Mouse (Mus musculus): ENCODE results near the gene Eml6. TPM values are rescaled to one million over a fixed set of nuclear protein-coding genes. Genes with fewer than 3 reads are reported as not detected.
"Not testable (repeated sequence)": the region's sequence is repeated elsewhere in the genome, so short reads cannot be mapped to it uniquely, and the experiment has no call there.

The Eml6 gene
- total and polyA plus RNA-seq, 3 experiments, result under 0.01 to 0.22 TPM; not detected in 1

- no peaks in the 10 kb centered on the region for H3K36me3 ChIP-seq (replicated peaks)
- TF ChIP-seq GATA1 (IDR thresholded peaks at IDR 0.05; ENCODE audit: borderline replicate concordance, low read length), result no peak
- no peak for TF ChIP-seq CTCF (IDR thresholded peaks at IDR 0.05; ENCODE audit: low read depth, low read length)
- no peak for DNase-seq (ENCODE audit: low spot score)
- ATAC-seq (ENCODE audit: extremely low read depth, insufficient number of reproducible peaks, low FRiP score, poor library complexity, severe bottlenecking), result no peak
- H3K9me3 ChIP-seq (replicated peaks), result no peaks in the 10 kb centered on the region
- no peaks in the 10 kb centered on the region for H3K4me1 ChIP-seq (ENCODE audit: insufficient read depth, low read depth, low read length)
- no peaks in the 10 kb centered on the region for H3K27me3 ChIP-seq (ENCODE audit: insufficient read depth, low read length)
- H3K4me3 ChIP-seq (ENCODE audit: low read depth, low read length), result no peak overlapping the region
These were observed 198.1 kb downstream of the Eml6 start for GRCm38 (mm10) chr11:29827729-29828128.

GRCm38 (mm10) chr11:29826001-29826400 is 199.8 kb downstream of the Eml6 start:
- no peaks in the 10 kb centered on the region for H3K9me3 ChIP-seq (replicated peaks)
- TF ChIP-seq POLR2AphosphoS5 (IDR thresholded peaks at IDR 0.05; ENCODE audit: insufficient replicate concordance, low read depth, low read length), result no peak
- TF ChIP-seq CTCF (IDR thresholded peaks at IDR 0.05; ENCODE audit: low read depth, low read length), result no peak
- TF ChIP-seq GATA2 (IDR thresholded peaks at IDR 0.05; ENCODE audit: borderline replicate concordance, low read depth, low read length), result no peak
- TF ChIP-seq TAL1 (conservative IDR thresholded peaks at IDR 0.05; ENCODE audit: low read depth, low read length), result no peak
- no peak for TF ChIP-seq GATA1 (IDR thresholded peaks at IDR 0.05; ENCODE audit: borderline replicate concordance, low read length)
- ATAC-seq (ENCODE audit: extremely low read depth, insufficient number of reproducible peaks, low FRiP score, poor library complexity, severe bottlenecking) (no peak), DNase-seq (ENCODE audit: low spot score) (no peak)
- H3K27me3 ChIP-seq (ENCODE audit: insufficient read depth, low read length), result no peaks in the 10 kb centered on the region
- no peaks in the 10 kb centered on the region for H3K36me3 ChIP-seq (replicated peaks)
- H3K4me3 ChIP-seq (ENCODE audit: low read depth, low read length), result no peak overlapping the region
- H3K4me1 ChIP-seq (ENCODE audit: insufficient read depth, low read depth, low read length), result no peaks in the 10 kb centered on the region

GRCm38 (mm10) chr11:29825271-29825718 is 200.5 kb downstream of the Eml6 start, which contains the start of gene 4931440F15Rik:
4931440F15Rik (minus strand) TSS chr11:29825668.
- H3K4me3 ChIP-seq (ENCODE audit: low read depth, low read length); H3K9me3 ChIP-seq (replicated peaks); H3K4me1 ChIP-seq (ENCODE audit: insufficient read depth, low read depth, low read length); H3K27me3 ChIP-seq (ENCODE audit: insufficient read depth, low read length); DNase-seq (ENCODE audit: low spot score); ATAC-seq (ENCODE audit: extremely low read depth, insufficient number of reproducible peaks, low FRiP score, poor library complexity, severe bottlenecking); H3K36me3 ChIP-seq (replicated peaks): not testable (repeated sequence)

- H3K9me3 ChIP-seq (replicated peaks); H3K36me3 ChIP-seq (replicated peaks); H3K4me1 ChIP-seq (ENCODE audit: insufficient read depth, low read depth, low read length); H3K4me3 ChIP-seq (ENCODE audit: low read depth, low read length); H3K27me3 ChIP-seq (ENCODE audit: insufficient read depth, low read length); DNase-seq (ENCODE audit: low spot score); ATAC-seq (ENCODE audit: extremely low read depth, insufficient number of reproducible peaks, low FRiP score, poor library complexity, severe bottlenecking): not testable (repeated sequence)
These were observed 201.2 kb downstream of the Eml6 start for GRCm38 (mm10) chr11:29824474-29825270.

GRCm38 (mm10) chr11:29823141-29823540 is 202.7 kb downstream of the Eml6 start:
- TF ChIP-seq GATA2 (IDR thresholded peaks at IDR 0.05; ENCODE audit: borderline replicate concordance, low read depth, low read length), result no peak
- no peak for TF ChIP-seq POLR2AphosphoS5 (IDR thresholded peaks at IDR 0.05; ENCODE audit: insufficient replicate concordance, low read depth, low read length)
- TF ChIP-seq CTCF (IDR thresholded peaks at IDR 0.05; ENCODE audit: low read depth, low read length), result no peak
- TF ChIP-seq GATA1 (IDR thresholded peaks at IDR 0.05; ENCODE audit: borderline replicate concordance, low read length), result no peak
- TF ChIP-seq TAL1 (conservative IDR thresholded peaks at IDR 0.05; ENCODE audit: low read depth, low read length), result no peak
- ATAC-seq (ENCODE audit: extremely low read depth, insufficient number of reproducible peaks, low FRiP score, poor library complexity, severe bottlenecking) (no peak), DNase-seq (ENCODE audit: low spot score) (no peak)
- Histone ChIP-seq H3K27me3 (ENCODE audit: insufficient read depth, low read length) (no peaks in the 10 kb centered on the region), H3K4me3 (ENCODE audit: low read depth, low read length) (no peak overlapping the region), H3K4me1 (ENCODE audit: insufficient read depth, low read depth, low read length) (no peaks in the 10 kb centered on the region), H3K36me3 (replicated peaks) (no peaks in the 10 kb centered on the region), H3K9me3 (replicated peaks) (no peaks in the 10 kb centered on the region)

- no peak overlapping the region for H3K4me3 ChIP-seq (ENCODE audit: low read depth, low read length)
- DNase-seq (ENCODE audit: low spot score), result no peak
- H3K9me3 ChIP-seq (replicated peaks), result no peaks in the 10 kb centered on the region
- no peak for ATAC-seq (ENCODE audit: extremely low read depth, insufficient number of reproducible peaks, low FRiP score, poor library complexity, severe bottlenecking)
- no peaks in the 10 kb centered on the region for H3K36me3 ChIP-seq (replicated peaks)
- peaks cover 3% of the 10 kb centered on the region; the same call in 1 of the 2 replicates for H3K27me3 ChIP-seq (ENCODE audit: insufficient read depth, low read length)
- H3K4me1 ChIP-seq (ENCODE audit: insufficient read depth, low read depth, low read length), result 0 out of 2 replicates have a peak, but pooled peaks cover 2% of the 10 kb centered on the region
- no peak for TF ChIP-seq GATA2 (IDR thresholded peaks at IDR 0.05; ENCODE audit: borderline replicate concordance, low read depth, low read length)
- TF ChIP-seq GATA1 (IDR thresholded peaks at IDR 0.05; ENCODE audit: borderline replicate concordance, low read length), result no peak
- no peak for TF ChIP-seq POLR2AphosphoS5 (IDR thresholded peaks at IDR 0.05; ENCODE audit: insufficient replicate concordance, low read depth, low read length)
- TF ChIP-seq CTCF (IDR thresholded peaks at IDR 0.05; ENCODE audit: low read depth, low read length), result no peak
- no peak for TF ChIP-seq TAL1 (conservative IDR thresholded peaks at IDR 0.05; ENCODE audit: low read depth, low read length)
These were observed 210.2 kb downstream of the Eml6 start for GRCm38 (mm10) chr11:29815670-29816069.

GRCm38 (mm10) chr11:29815261-29815660 is 210.6 kb downstream of the Eml6 start:
- no peak for ATAC-seq (ENCODE audit: extremely low read depth, insufficient number of reproducible peaks, low FRiP score, poor library complexity, severe bottlenecking)
- no peak overlapping the region for H3K4me3 ChIP-seq (ENCODE audit: low read depth, low read length)
- H3K36me3 ChIP-seq (replicated peaks), result no peaks in the 10 kb centered on the region
- TF ChIP-seq CTCF (IDR thresholded peaks at IDR 0.05; ENCODE audit: low read depth, low read length) (no peak), POLR2AphosphoS5 (IDR thresholded peaks at IDR 0.05; ENCODE audit: insufficient replicate concordance, low read depth, low read length) (no peak)
- DNase-seq (ENCODE audit: low spot score), result no peak
- 0 out of 2 replicates have a peak, but pooled peaks cover 2% of the 10 kb centered on the region for H3K4me1 ChIP-seq (ENCODE audit: insufficient read depth, low read depth, low read length)
- peaks cover 3% of the 10 kb centered on the region; the same call in 1 of the 2 replicates for H3K27me3 ChIP-seq (ENCODE audit: insufficient read depth, low read length)
- no peaks in the 10 kb centered on the region for H3K9me3 ChIP-seq (replicated peaks)

Measured in G1E (cell line).